Mouse (Mus musculus) liver, adult 2 months (tissue): ENCODE data around the gene Dedd2. TPM values are rescaled to one million over a fixed set of nuclear protein-coding genes. Genes with fewer than 3 reads are reported as not detected.
"Not testable (repeated sequence)": the region's sequence is repeated elsewhere in the genome, so short reads cannot be mapped to it uniquely, and the experiment has no call there.

Experiments
- DNase-seq: peaks from one replicate; pipeline ENCODE4 v3.0.0-alpha.2; 2011; ENCODE audit warnings: low read depth, low spot score; ENCODE audit errors: extremely low read depth
- H3K27ac ChIP-seq: fragments of 200-500 bp; replicated peaks from 2 replicates; pipeline ENCODE4 v1.5.1; 2012; ENCODE audit warnings: low read depth, mild to moderate bottlenecking, control low read depth, inconsistent platforms, low read length; ENCODE audit not compliant: insufficient read depth
- H3K27me3 ChIP-seq: fragments of 200-500 bp; 2 replicates; pipeline ENCODE4 v1.6.1; 2012; ENCODE audit warnings: mild to moderate bottlenecking, moderate library complexity, low read length, inconsistent platforms; ENCODE audit not compliant: control insufficient read depth, insufficient read depth
- H3K36me3 ChIP-seq: fragments of 200-500 bp; 2 replicates; pipeline ENCODE4 v1.6.1; 2012; ENCODE audit warnings: low read length, inconsistent platforms; ENCODE audit not compliant: control insufficient read depth, insufficient read depth
- H3K4me1 ChIP-seq: fragments of 200-500 bp; 2 replicates; pipeline ENCODE4 v1.6.1; 2011; ENCODE audit warnings: low read length; ENCODE audit not compliant: control insufficient read depth, insufficient read depth
- H3K4me3 ChIP-seq: fragments of 200-500 bp; 2 replicates; pipeline ENCODE4 v1.5.1; 2011; ENCODE audit warnings: low read depth, mild to moderate bottlenecking, control low read depth, low read length, moderate library complexity; ENCODE audit not compliant: insufficient read depth
- H3K79me2 ChIP-seq: fragments of 200-500 bp; 2 replicates; pipeline ENCODE4 v1.6.1; 2012; ENCODE audit warnings: inconsistent platforms, mild to moderate bottlenecking, low read length, moderate library complexity; ENCODE audit not compliant: control insufficient read depth, insufficient read depth
- H3K9ac ChIP-seq: fragments of 200-500 bp; 2 replicates; pipeline ENCODE4 v1.6.1; 2012; ENCODE audit warnings: low read depth, mild to moderate bottlenecking, control low read depth, inconsistent platforms, low read length
- CTCF ChIP-seq: fragments of 200-500 bp; IDR thresholded peaks from 2 replicates; pipeline ENCODE4 v1.5.1; 2011; ENCODE audit warnings: low read depth, low read length, control low read depth
- POLR2A ChIP-seq: fragments of 200-500 bp; IDR thresholded peaks from 2 replicates; pipeline ENCODE4 v1.6.1; 2011; ENCODE audit warnings: low read length, control low read depth; ENCODE audit not compliant: insufficient read depth; ENCODE audit errors: extremely low read depth
- WGBS: fragments of 180-500 bp; shearing (Covaris S2); methylation state at CpG from one replicate; pipeline ENCODE4 v1.1.7; 2018; 5-methylcytosine and 5-hydroxymethylcytosine counted together
- polyA plus RNA-seq: library from polyadenylated mRNA; depleted of rRNA; stranded (reverse); fragments of >200 nt; gene quantifications from 2 replicates; pipeline ENCODE4 v1.2.3, GENCODE M21; 2012
- total RNA-seq: library from RNA; depleted of rRNA; stranded (reverse); fragments of >200 nt; gene quantifications from 2 replicates; pipeline ENCODE4 v1.2.3, GENCODE M21; 2014

Dedd2 gene
- total and polyA plus RNA-seq, 2 experiments = 20.2 to 27.9 TPM

DNA sequence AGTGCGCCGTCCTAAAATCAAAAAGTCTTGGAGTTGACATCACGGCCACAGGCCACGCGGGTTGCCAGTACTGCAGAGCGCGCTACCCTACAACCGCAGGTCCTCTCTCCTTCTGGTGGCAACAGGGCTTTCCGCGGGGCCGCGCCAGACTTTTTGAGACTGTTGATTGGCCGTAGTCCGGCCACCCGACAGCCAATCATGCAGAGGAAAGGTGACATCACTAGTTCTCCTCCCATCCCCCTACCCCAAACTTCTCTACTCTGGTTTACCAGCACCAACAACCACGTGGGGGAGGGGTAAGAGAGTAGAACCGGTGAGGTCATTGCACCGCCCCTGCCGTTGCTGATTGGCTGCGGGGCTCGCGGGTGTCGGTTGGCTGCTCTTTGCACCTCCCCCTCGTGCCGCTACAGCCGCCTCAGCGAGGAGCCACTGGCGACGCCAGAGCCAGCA, 46.9 kb upstream of the Dedd2 start, which contains the start of gene Cic:
Cic (plus strand) TSS at position 404 of the 450 bp plus-strand sequence.
- WGBS = 1% methylated on average over 29 of the region's 29 CpGs
- H3K27ac ChIP-seq = peak within 1 kb of the TSS; percentile 96
- TF ChIP-seq CTCF = no peak
- TF ChIP-seq POLR2A = peak; percentile 47; the same call in 1 of the 2 replicates

DNA sequence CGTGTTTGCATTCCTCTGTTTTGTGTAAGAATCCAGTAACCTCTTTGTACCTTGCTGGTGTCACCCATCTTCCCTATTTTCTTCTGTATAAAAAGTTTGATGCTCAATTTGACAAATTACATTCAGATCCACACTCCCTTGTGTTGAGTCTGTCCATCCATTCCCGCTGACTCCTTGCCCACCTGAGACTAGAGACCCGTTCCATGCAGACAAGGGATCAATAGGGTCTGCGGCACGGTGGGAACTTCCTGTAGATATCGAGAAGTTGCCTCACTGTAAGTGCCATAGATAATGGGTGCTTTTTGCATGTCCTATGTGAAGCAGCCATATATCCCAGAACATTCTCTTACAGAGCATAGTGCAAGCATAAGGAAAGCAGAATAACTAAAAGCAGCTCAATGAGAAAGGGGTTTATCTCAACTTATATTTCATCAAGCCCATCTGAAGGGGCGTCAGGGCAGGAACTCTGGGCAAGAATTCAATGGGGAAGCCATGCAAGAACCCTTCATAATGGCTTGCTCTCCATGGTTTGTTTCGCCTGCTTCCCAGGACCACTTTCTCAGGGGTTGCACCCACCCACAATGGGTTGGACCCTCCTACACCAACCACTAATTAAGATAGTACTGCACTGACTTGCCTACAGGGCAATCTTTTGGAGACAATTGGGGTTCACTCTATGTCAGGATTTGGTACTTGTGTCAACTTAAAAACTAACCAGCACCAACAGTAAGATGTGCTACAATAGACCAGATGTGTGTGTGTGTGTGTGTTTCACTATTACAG, 46.0 kb upstream of the Dedd2 start:
- TF ChIP-seq POLR2A (no peak), CTCF (no peak)
- Histone ChIP-seq H3K36me3 (no peaks in the 10 kb centered on the region), H3K79me2 (peaks cover 19% of the 10 kb centered on the region), H3K9ac (no peak overlapping the region), H3K27ac (no peak overlapping the region), H3K27me3 (no peaks in the 10 kb centered on the region), H3K4me1 (peaks cover 11% of the 10 kb centered on the region), H3K4me3 (no peak overlapping the region)
- WGBS = 81% methylated on average over 8 of the region's 8 CpGs
- DNase-seq = no peak

More for the DNA sequence above, 46.9 kb upstream of the Dedd2 start, which contains the start of gene Cic:
- Histone ChIP-seq H3K4me1 (peaks cover 11% of the 10 kb centered on the region), H3K79me2 (peaks cover 27% of the 10 kb centered on the region), H3K27me3 (no peaks in the 10 kb centered on the region), H3K4me3 (peak within 1 kb of the TSS; percentile 73), H3K9ac (peak within 1 kb of the TSS; percentile 84), H3K36me3 (no peaks in the 10 kb centered on the region)
- DNase-seq = peak; percentile 98

DNA sequence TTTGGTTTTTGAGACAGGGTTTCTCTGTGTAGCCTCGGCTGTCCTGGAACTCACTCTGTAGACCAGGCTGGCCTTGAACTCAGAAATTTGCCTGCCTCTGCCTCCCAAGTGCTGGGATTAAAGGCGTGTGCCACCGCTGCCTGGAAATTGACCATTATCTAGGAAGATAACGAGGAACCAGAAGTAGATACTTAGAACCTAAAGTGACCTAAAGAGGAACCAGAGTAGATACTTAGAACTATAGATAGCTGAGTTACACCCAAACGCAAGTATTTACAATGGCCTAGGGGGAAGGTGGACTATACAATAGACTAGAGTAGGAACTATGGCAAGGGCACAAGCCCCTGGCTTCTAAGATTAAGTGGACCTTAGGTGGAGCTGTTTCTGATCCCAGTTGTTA, 45.3 kb upstream of the Dedd2 start:
- not testable (repeated sequence) for H3K36me3 ChIP-seq, H3K27me3 ChIP-seq, DNase-seq, H3K9ac ChIP-seq, H3K4me3 ChIP-seq, H3K27ac ChIP-seq
- 83% methylated on average over 5 of the region's 5 CpGs for WGBS
- Histone ChIP-seq H3K4me1 (peaks cover 11% of the 10 kb centered on the region), H3K79me2 (peaks cover 13% of the 10 kb centered on the region)

DNA sequence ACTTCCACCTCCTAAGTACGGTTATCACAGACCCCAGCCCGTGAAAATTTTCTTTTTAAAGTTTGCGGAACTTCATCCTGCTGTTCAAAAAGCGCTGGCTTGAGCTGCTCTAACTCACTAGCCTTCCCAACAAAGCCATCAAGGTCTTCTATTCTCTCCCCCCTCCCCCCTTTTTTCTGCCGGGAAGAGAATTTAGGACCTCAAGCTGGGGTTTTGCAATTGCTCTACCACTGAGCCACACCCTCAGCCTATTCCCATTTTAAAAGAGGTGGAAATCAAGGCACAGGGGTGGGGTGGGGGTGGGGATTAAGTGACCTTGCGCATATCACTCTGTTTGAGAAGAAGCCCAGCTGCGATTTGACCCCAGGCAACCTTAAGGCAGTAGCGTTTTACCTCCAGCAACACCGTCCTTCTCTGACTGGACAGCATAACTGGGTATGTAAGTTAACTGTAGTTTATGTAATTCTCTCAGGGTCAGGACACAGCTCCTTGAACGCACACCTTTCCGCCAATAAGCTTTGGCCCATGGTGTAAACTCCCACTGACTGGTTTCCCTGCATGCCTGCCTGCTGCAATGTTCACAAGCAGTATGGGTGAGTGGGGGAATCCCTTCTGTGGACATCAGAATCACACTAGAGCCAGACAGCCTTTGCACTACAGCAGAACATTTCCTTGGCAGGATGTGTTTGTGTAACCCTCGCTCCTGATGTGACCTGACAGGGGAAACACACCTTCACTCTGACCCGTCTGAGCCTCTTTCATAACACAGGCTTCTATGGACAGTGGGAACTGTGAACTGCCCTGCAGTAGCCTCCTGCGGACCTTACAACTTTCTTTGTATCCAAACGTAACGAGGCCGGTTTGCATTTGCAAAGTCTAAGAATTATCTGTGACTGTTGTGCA, 43.8 kb upstream of the Dedd2 start:
- Histone ChIP-seq H3K27ac (peak overlapping the region; percentile 28), H3K4me1 (peaks cover 6% of the 10 kb centered on the region), H3K36me3 (no peaks in the 10 kb centered on the region), H3K4me3 (no peak overlapping the region), H3K79me2 (peaks cover 7% of the 10 kb centered on the region; the same call in 1 of the 2 replicates), H3K9ac (peak overlapping the region; percentile 1; the same call in 1 of the 2 replicates), H3K27me3 (no peaks in the 10 kb centered on the region)
- no peak for TF ChIP-seq CTCF
- peak; percentile 93 for DNase-seq
- 31% methylated on average over 17 of the region's 17 CpGs for WGBS

DNA sequence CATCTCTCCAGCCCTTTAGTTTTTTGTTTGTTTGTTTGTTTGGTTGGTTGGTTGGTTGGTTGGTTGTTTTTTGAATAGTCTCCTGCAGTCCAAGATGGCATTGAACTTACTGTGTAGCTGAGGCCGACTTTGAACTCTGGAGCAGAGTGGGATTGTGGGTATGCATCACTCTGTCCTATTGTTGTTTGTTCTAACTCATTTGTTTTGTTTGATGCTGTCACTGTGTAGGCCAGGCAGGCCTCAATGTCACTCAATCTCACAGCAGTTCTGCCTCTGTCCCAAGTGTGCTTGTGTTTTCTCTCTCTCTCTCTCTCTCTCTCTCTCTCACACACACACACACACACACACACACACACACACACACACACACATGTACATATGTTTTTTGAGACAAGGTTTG, 41.5 kb upstream of the Dedd2 start:
- WGBS = 86% methylated on average over 1 of the region's 1 CpGs
- Histone ChIP-seq H3K4me3 (no peak overlapping the region), H3K36me3 (no peaks in the 10 kb centered on the region), H3K79me2 (no peaks in the 10 kb centered on the region), H3K27ac (no peak overlapping the region), H3K9ac (no peak overlapping the region), H3K4me1 (peaks cover 3% of the 10 kb centered on the region), H3K27me3 (no peaks in the 10 kb centered on the region)
- DNase-seq = no peak
- TF ChIP-seq POLR2A (no peak), CTCF (no peak)
